Mouse (Mus musculus): ENCODE results near the gene Usp13.

DNA sequence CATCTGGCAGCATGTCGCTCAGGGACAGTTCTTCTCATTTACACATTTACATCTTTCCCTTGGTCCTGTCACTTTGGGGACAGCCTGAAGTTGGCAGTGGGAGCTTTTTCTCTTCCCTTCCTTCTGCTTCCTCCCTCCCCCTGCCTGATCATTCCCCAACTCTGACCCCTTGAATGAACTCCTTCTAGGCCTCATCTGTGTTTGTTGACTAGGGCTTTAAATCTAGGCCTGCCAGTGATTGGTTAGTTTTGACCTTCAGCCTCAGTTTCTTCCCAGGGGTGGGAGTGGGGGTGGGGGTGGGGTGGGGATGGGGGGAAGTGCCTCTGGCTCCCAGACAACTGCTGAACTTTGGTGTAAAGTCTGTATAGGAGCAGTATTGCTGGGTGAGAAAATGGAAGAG is 87.3 kb downstream of the Usp13 start:
- TF ChIP-seq CTCF (IDR thresholded peaks at IDR 0.05; ENCODE audit: extremely low read depth, insufficient read depth, low read length) (no peak), POLR2A (IDR thresholded peaks at IDR 0.05; ENCODE audit: extremely low read depth, insufficient read depth, low read length) (no peak)
